Mouse (Mus musculus) monocyte, adult 2 months (primary cell): Measurements from ENCODE around the gene Dnah1.

ENCODE experiments used
- DNase-seq, 2 experiments: peaks; one replicate each; pipeline ENCODE4 v3.0.0; 2022; ENCODE audit warnings: low spot score in 2 of 2, low read depth in 1 of 2

Dnah1 gene

DNA sequence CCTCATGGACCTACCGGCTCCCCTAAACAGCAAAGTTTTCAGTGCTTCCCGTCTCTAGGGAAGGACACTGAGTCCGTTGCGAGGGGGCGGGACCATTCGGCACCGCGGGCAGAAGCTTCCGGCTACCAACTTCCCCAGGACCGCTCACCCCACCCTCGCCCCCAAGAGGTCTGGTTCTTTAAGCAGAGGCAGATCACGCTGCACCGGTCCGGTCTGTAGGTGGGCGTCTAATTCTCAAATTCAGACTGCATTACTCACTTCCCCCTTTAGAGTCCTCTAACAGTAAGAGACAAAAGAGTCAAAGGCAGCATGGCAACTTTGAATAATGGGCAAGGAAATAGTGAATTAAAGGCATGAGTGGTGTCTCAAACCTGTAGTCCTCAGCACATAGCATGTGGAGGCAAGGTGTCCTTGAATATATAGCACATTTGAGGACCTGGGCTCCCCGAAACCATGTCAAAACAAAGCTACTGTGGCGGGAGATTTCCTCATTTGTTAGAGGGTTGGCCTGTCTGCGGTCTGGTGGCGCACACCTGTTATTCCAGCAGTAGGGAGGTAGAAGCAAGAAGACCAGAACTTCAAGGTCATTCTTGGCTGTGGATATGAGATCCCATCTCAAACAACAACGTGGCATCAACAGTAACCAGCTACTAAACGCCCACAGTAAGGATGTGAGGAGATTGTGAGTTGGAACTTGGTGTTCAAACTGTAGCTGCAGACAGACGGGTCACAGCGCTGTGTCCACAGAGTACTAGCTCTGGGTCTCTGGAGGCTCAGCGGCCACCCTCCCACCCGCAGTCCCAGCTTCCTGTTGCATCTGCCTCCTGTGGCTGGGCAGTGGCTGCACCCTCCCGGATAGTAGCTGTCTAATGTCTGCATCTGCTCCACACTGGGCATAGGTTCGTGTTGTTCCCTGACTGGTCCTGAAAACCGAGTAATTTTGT, at the start of gene Dnah1:
Gene Dnah1, minus strand, starts transcription at position 48 of the 944 bp plus-strand sequence.
- peak; percentile 22 to 41 for DNase-seq

DNA sequence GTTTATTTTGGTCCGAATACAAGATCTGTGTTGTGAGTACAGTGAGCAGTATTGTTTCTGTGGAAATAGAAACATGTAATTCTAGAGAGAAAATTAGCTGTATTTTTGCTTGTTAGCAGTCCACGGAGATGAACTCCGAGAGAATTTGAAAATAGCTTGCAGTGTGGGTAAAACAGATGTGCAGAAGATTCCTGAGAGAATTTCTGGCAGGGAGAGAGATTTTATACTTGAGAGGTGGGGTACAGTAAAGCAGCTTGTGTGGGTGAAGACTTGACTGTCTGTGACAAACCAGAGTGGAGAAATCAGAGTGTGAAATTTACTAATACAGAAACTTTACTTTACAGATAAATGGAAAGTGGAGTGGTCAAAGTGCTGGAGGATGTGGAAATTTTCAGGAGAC, 45.7 kb upstream of the Dnah1 start:
- DNase-seq = no peak

DNA sequence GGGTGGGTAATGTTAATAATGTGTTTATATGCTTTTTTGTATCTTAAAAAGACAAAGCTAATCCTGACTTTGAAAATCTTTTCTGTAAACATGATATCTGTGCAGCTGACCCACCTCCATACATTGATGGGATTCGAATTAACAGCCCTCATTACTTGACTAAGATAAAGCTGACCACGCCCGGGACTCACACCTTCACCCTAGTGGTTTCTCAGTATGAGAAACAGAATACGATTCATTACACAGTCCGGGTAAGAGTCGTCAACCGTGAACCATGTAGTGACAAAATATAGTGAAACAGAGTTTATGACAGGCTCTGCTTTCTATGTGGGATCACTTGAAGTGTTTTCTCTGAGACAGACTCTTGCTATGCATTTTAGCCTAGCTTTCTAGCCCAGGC, 44.3 kb upstream of the Dnah1 start:
- DNase-seq = no peak

DNA sequence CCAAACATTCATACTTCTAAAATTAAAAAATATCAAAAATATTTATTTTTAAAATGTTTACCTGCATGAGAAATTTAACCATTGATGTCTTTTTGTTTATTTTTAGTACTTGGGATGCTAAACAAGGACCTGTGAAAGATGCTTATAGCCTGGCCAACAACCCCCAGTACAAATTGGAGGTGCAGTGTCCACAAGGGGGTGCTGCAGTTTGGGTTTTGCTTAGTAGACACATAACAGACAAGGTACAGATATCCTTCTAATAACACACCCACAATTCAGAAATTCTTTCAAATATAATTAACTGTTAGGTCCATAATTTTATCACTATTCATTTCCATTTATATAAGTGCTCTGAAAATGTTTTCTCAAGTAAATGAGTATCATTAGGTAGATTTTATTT, 41.7 kb upstream of the Dnah1 start:
- peak in 1 of 2 experiments; percentile 37 for DNase-seq

DNA sequence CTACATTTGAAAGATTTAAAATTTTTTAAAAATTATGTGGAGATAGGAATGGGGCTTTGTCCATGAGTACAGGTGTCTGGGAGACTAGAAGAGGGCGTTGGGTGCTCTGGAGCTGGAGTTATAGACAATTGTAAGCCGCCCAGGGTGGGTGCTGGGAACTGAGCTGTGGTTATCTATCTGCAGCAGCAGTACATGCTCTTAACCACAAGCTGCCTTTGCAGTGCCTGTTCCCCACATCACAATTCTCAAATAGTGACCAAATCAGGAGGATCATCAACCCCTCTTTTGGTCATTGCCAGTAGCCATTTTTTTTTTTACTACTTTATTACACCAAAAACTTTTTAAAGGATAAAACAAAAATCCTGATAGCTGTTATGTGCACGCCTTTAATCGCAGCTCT, 40.9 kb upstream of the Dnah1 start:
- DNase-seq = no peak

DNA sequence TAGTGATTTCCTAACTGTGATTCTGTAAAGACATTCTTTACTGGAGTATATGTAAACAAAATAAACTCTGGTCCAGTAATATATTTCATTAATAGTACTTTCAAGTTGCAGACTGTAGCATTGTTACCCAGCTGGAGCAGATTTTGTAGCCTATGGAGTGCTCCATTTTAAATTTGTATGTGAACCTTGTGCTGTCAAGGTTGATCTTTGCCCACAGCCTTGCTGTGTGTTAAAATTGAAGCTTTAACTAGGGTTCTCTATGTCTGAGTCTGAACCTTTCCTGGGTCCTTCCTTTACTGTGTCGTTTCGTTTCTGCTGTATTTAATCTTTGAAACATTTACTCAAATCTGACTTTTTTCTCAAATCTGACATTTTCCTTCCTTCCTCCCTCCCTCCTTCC, 38.5 kb upstream of the Dnah1 start:
- DNase-seq = no peak

DNA sequence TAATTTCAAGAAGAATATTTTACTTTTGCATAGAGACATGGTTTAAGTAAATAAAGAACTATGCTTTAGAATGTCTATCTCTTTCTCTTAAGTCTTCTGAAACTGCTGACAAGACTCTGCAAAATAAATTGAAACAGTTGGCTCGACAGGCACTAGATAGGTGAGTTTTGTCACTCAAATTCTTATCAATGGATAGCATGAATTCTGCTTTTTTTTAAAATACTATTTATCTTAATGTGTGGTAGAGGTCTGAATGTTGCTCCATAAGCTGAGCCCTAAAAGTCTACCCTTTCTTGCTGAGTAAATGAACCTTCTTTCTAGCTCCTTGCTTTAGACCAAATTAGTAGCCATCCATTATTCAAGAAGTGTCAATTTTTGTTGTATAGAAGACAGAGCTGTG, 21.7 kb upstream of the Dnah1 start:
- DNase-seq = no peak

DNA sequence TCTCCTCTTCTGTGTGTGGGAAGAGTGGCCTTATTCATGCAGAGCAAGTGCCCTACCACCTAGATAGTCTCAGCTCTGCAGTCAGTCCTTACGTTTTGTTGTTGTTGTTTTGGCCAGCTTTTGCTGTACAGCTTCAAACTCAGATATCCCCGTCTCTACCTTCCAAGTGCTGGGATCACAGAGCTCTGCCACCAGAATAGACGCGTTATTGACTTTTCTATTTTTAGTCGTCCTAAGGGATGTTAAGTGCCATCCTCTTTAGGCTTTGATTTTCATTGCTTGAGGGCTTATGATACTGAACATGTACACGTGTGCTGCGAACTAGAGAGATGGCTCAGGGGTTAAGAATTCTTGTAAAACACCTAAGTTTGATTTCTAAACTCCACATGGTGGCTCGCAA, 19.5 kb upstream of the Dnah1 start:
- DNase-seq = no peak

DNA sequence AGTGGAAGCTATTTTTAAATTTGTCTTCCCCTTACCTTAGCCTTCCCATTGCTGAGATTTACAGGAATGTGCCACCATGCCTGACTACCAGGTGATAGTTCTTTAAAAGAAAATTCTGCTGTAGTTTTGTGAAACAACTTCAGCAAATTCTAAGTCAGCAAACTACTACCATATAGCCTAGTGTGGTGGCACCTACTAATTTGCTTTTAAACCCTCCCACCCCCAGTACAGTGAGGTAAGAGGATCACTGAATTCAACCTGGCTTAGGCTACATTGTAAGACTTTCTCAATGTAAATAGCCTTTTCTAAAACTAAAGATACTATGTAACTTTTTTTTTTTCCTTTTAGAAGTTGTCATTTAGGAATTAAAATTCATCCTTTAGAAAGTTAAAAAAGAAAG, 14.3 kb upstream of the Dnah1 start:
- DNase-seq = no peak

DNA sequence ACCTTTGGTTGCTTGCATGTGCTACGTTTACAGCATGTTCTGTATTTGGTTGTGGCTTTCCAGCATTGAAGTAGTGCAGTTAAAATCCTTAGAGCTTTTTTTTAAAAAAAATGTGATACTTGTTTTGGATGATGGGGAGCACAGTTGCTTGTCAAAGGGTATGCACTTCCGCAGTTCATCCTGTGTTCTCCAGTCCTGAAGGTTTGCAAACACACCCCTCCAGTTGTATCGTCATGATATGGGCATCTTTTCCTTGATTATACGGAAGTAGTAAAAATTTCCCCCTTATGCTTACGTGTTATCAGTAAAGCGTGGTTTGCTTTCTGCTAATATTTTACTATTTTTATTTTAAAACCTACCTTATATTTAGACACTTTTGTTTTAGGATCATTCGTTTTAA, 13.7 kb upstream of the Dnah1 start:
- no peak for DNase-seq

DNA sequence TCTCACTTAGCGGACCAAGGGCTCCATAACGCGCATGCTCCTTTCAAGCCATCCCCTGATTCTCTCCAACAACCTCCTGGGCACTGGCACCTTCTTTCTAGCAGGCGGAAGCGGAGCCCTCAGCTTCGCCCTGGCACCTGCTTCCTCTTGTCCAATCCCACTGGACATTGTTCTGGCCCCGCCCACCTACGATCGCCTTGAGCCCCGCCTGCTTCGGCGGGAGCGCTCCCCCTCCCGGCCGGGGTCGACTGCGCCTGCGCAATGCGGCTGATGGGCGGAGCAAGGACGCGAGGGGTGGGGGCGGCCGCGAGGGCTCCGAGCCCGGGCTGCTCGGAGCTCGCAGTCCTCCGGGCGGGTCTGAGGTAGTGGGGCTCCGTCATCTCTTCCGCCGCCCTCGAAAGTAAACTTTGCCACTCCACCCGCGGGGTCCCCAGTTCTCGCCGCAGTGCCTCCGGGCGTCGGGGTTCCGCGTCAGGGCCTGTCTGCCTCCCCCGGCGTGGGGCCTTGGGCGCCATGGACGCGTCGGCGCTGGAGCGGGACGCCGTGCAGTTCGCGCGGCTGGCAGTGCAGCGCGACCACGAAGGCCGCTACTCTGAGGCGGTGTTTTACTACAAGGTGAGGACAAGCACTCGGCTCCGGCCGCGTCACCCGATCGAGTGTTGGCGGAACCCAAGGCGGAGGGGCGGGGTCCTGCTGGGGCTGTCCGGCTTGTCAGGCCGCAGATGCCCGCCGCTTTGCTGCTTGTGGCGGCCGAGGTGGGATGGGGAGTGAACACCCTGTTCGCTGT, 12.9 kb upstream of the Dnah1 start, which contains the start of gene Capn7:
Gene Capn7, plus strand, starts transcription at position 270 of the 787 bp plus-strand sequence.
- peak; percentile 92 to 95 for DNase-seq

DNA sequence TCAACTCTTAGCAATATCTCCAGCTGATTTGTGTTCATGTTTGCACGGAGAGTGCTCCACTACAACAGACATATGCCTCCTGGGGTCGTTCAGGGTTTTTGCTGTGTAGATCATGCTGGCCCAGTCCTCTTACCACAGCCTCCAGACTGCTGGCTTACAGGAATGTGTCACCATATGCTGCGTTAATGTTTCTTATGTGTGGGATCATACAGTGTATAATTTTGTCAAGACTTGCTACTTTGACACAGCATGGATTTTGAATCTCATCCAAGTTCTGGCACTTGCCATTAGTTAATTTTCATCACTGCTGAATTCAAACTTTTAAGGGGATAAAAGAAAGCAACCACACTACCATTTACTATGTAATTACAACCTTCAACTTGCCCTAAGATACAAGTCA, 12.1 kb upstream of the Dnah1 start:
- DNase-seq = no peak

DNA sequence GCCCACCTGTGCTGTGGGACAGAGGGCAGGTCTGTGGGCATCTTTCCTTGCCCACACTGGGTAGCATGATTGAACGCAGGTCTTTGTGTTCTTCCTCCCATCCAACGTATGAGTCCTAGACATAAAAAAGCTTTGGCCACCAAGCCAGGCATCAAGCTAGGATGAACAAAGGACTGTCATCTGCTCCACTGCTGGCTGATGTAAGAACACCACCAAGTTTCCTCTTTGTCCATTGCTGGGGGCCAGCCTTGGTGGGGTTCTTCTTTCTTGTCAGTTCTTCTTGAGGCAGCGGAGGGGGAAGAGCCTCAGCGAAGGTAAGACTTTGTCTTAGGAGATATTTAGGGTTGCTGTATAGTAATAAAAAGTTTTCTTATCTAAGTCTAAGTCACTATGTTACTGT, 7.3 kb upstream of the Dnah1 start:
- no peak for DNase-seq

DNA sequence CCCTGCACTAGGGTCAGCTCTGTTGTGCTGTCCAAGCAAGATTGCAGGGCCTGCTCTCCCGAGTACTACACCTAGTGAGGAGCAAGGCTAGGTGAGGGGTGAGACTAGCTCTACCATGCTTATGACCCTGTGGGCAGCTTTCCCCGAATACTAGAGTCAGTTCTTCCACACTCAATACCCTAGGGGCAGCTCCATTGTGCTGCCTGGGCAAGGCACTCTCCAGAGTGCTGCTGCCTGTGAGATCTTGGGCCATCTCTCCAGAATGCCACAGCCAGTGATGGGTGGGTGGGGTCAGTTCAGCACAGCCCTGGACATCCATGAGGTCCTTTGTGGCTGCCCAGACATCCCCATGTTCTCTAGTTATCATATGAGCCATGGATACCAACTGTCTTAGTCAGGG, 6.0 kb upstream of the Dnah1 start:
- no peak for DNase-seq

DNA sequence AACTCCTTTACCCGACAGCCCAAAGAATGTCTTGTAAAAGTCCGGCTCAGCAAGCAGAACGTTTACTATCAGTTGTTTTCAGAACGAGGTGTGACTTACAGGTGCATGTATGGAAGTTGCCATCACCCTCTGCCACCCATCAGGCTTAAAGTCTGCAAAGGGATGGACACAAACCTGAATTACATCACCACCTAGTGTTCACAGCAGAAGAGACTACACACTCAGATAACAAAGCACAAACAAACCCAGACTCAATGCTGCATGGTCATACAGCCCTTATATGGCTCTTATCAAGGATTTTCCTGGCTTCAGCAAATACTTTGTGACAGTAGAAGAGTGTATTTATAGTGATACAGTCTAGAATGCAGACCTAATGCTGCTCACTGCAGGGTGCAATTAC, 4.0 kb upstream of the Dnah1 start:
- DNase-seq = no peak

DNA sequence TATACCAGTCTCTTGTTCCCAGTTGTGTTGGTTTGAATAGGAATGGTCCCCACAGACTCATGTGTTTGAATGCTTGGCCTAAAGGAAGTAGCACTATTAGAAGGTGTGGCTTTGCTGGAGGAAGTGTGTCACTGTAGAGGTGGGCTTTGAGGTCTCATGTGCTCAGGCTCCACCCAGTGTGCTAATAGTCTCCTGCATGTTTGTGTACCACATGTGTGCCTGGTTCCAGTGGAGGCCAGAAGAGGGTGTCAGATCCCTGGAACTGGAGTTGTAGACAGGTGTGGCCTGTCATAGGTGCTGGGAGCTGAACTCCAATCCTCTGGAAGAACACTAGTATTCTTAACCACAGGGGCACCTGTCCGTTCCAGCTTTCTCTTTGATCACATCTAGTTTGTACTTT, 3.5 kb upstream of the Dnah1 start:
- no peak for DNase-seq

DNA sequence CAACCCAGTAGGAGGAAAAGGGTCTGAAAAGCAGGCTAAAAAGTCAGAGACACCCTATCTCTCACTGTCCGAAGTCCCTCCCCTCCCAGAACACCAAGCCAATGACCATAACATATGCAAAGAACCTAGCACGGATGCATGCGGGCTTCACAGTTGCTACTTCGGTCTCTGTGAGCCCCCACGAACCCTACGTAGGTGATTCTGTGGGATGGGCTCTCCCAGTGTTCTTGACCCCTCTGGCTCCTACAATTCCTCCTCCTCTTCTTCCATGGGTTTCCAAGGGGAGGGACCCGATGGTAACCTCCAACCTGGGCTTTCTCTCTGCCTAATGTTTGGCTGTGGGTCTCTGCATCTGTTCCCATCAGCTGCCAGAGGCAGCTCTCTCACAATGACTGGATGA, 3.1 kb upstream of the Dnah1 start:
- no peak for DNase-seq

DNA sequence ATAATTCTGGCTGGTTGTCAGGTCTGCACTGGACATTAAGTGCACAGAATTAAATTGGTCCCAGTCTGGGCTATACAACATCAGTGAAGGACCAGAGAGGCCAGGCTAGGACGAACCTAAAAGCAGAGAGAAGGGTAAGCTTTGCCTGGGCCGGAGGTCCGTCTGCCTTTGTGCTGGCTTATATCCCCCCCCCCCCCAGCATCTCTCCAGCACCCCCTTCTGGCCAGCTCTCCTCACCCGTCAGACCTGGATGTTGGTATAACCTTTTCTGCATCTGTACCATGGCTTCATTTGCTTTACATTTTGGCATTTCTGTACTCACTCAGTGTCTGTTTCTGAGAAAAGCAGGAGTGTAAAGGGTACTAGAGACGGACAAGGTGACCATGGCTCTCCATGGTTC, 1.9 kb upstream of the Dnah1 start:
- no peak for DNase-seq

DNA sequence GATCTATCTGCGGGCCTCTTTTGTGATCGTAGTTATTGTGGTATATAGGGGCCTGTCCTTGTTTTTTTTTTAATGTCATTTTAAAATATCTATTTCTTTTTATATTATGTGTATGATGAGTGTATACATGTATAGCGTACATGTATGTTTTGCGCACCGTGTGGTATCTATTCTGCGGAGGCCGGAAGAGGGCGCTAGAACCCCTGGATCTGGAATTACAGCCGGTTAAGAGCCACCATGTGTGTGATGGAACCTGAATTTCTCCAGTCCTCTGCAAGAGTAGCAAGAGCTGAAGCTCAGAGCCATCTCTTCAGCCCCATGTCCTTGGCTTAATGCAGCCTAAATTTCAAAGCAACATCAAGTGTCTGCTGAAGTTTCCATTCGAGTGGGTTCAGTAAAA, 1.2 kb upstream of the Dnah1 start:
- DNase-seq = no peak

DNA sequence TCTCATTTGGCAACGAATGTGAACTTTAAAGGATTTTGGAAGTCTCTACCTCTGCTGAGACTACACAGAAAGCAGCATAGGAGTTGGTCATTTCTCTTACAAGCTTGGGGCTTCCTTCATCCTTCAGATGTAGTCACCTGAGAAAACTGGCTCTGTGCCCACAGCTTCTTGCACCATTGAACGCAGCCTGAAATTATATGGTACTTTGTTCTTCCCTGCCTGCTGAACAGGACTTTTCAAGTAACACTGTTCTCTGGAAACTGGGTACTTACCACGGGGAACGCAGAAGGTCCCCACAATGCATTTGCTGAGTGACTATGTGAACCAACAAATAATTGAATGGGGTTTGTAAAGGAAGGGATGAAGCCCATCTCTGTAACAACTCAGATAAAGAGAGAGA, 507 bp downstream of the Dnah1 start:
- no peak for DNase-seq

DNA sequence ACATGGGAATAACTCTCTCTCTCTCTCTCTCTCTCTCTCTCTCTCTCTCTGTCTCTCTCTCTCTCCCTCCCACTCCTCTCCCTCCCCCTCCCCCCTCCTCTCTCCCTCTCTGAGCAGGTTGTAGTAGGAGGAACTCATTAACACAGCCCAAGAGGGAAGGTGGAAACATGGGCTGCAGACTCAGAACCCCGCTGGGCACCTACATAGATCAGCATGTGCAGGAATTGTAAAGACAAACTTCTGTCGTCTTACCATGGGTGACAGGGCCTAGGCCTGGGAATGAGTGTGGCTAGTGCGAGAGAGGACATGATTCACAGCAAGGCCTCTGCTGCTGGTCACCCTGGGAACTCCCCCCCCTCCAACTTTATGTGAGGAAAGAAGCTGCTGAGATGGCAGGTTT, 1.5 kb downstream of the Dnah1 start:
- no peak for DNase-seq

DNA sequence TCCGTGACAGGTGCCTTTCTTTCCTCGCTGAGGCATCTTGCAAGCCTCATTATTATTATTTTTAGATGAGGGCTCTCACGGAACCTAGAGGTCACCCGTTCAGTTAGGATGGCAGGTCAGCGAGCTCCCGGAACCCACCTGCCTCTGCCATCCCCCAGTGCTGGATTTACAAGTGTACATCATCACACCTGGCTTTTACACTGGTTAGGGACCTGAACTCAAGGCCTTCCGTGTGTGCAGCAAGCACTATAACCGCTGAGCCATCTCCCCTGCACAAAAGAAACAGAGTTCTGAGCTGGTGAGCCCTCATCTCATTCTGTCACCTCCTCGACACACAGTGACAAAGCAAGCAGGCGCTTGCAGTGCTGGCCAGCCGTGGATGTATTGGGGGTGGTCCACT, 2.5 kb downstream of the Dnah1 start:
- DNase-seq = no peak
